Mouse (Mus musculus) limb, embryonic 14.5 days (tissue): Measurements from ENCODE around the gene Cav3. TPM values are rescaled to one million over a fixed set of nuclear protein-coding genes. Genes with fewer than 3 reads are reported as not detected.

Source experiments
- ATAC-seq: fragments of 200-750 bp; cut with Nextera tagmentation; 2 replicates; pipeline ENCODE4 v1.8.0; 2017; ENCODE audit warnings: low read depth, moderate number of reproducible peaks, moderate TSS enrichment; ENCODE audit not compliant: low FRiP score
- DNase-seq: peaks from one replicate; pipeline ENCODE4 v3.0.0-alpha.2; 2015; ENCODE audit warnings: low spot score
- H3K27ac ChIP-seq: fragments of 300-500 bp; sonication (generic); replicated peaks from 2 replicates; pipeline ENCODE4 v1.5.1; 2014; ENCODE audit warnings: low read depth, mild to moderate bottlenecking, low read length, moderate library complexity, mixed read lengths
- H3K27me3 ChIP-seq: fragments of 300-500 bp; sonication (generic); 2 replicates; pipeline ENCODE4 v1.6.1; 2014; ENCODE audit warnings: low read length, mixed read lengths; ENCODE audit not compliant: control insufficient read depth, insufficient read depth
- H3K36me3 ChIP-seq: fragments of 300-500 bp; sonication (generic); 2 replicates; pipeline ENCODE4 v1.6.1; 2014; ENCODE audit warnings: mild to moderate bottlenecking, low read length, moderate library complexity, mixed read lengths; ENCODE audit not compliant: control insufficient read depth, insufficient read depth
- H3K4me1 ChIP-seq: fragments of 300-500 bp; sonication (generic); 2 replicates; pipeline ENCODE4 v1.6.1; 2014; ENCODE audit warnings: antibody characterized with exemption, low read length, mixed read lengths; ENCODE audit not compliant: control insufficient read depth, insufficient read depth
- H3K4me2 ChIP-seq: fragments of 300-500 bp; sonication (generic); replicated peaks from 2 replicates; pipeline ENCODE4 v1.6.1; 2014; ENCODE audit warnings: low read depth, mild to moderate bottlenecking, low read length, moderate library complexity; ENCODE audit not compliant: severe bottlenecking
- H3K4me3 ChIP-seq: fragments of 300-500 bp; sonication (generic); replicated peaks from 2 replicates; pipeline ENCODE4 v1.5.1; 2014; ENCODE audit warnings: low read length
- H3K9ac ChIP-seq: fragments of 300-500 bp; sonication (generic); 2 replicates; pipeline ENCODE4 v1.6.1; 2014; ENCODE audit warnings: mild to moderate bottlenecking, low read depth, low read length, moderate library complexity; ENCODE audit not compliant: severe bottlenecking
- H3K9me3 ChIP-seq: fragments of 300-500 bp; sonication (generic); 2 replicates; pipeline ENCODE4 v1.6.1; 2016; ENCODE audit warnings: low read length; ENCODE audit not compliant: control insufficient read depth
- POLR2A ChIP-seq: fragments of 200-500 bp; IDR thresholded peaks from 2 replicates; pipeline ENCODE4 v1.8.0; 2012; ENCODE audit warnings: inconsistent platforms, mild to moderate bottlenecking, moderate library complexity, borderline replicate concordance; ENCODE audit not compliant: insufficient read depth, insufficient read length; ENCODE audit errors: extremely low read depth
- WGBS: fragments of 180-500 bp; shearing (Covaris S2); extraction: QIAGEN DNeasy Blood & Tissue Kit; methylation state at CpG from one replicate; pipeline ENCODE4 v1.1.7; 2014; 5-methylcytosine and 5-hydroxymethylcytosine counted together
- polyA plus RNA-seq, 2 experiments: library from polyadenylated mRNA; depleted of rRNA in 1 of 2; stranded (reverse) in 1 of 2; unstranded in 1 of 2; fragments of >200 nt; fragmentation: Nextera tagmentation in 1 of 2; extraction: Ambion mirVana in 1 of 2; gene quantifications; 2 replicates each; pipeline versions ENCODE4 v1.2.1 to v1.2.3; 2012 to 2014

Gene Cav3
- polyA plus RNA-seq (2012; rRNA removed), result 33.8 and 38.4 TPM in 2 replicates
- 15.4 and 22.5 TPM in 2 replicates for polyA plus RNA-seq (2014; fragmentation: Nextera tagmentation; extraction: Ambion mirVana)

GRCm38 (mm10) chr6:112459341-112459749, at the start of gene Cav3:
Gene Cav3 (plus strand): TSS chr6:112459505.
- H3K27me3 ChIP-seq, result no peaks in the 10 kb centered on the region
- no peak for TF ChIP-seq POLR2A
- DNase-seq, result peak; percentile 62
- ATAC-seq, result peak; percentile 87
- 37% methylated on average over 12 of the region's 12 CpGs for WGBS
- no peak within 1 kb of the TSS for H3K4me3 ChIP-seq
- H3K4me2 ChIP-seq, result peak within 1 kb of the TSS; percentile 30
- H3K9me3 ChIP-seq, result no peaks in the 10 kb centered on the region
- H3K4me1 ChIP-seq, result peaks cover 4% of the 10 kb centered on the region
- no peak within 1 kb of the TSS for H3K9ac ChIP-seq
- H3K27ac ChIP-seq, result no peak within 1 kb of the TSS; the same call in 1 of the 2 replicates
- H3K36me3 ChIP-seq, result no peaks in the 10 kb centered on the region

- no peak for TF ChIP-seq POLR2A
- Histone ChIP-seq H3K36me3 (no peaks in the 10 kb centered on the region), H3K27me3 (no peaks in the 10 kb centered on the region), H3K4me2 (no peak overlapping the region), H3K9me3 (no peaks in the 10 kb centered on the region), H3K9ac (no peak overlapping the region), H3K27ac (no peak overlapping the region), H3K4me3 (no peak overlapping the region), H3K4me1 (no peaks in the 10 kb centered on the region)
- no peak for DNase-seq
- WGBS, result 81% methylated on average over 9 of the region's 9 CpGs
- ATAC-seq, result no peak
These were observed 40.0 kb upstream of the Cav3 start for GRCm38 (mm10) chr6:112419333-112419732.

GRCm38 (mm10) chr6:112420883-112421282, 38.4 kb upstream of the Cav3 start:
- Histone ChIP-seq H3K36me3 (no peaks in the 10 kb centered on the region), H3K4me1 (no peaks in the 10 kb centered on the region), H3K9ac (no peak overlapping the region), H3K4me3 (no peak overlapping the region), H3K27ac (no peak overlapping the region), H3K4me2 (no peak overlapping the region), H3K9me3 (no peaks in the 10 kb centered on the region), H3K27me3 (no peaks in the 10 kb centered on the region)
- 89% methylated on average over 1 of the region's 1 CpGs for WGBS
- TF ChIP-seq POLR2A, result no peak
- no peak for DNase-seq
- ATAC-seq, result no peak

GRCm38 (mm10) chr6:112423746-112424501, 35.4 kb upstream of the Cav3 start:
- H3K9ac ChIP-seq, result no peak overlapping the region
- no peak overlapping the region for H3K4me3 ChIP-seq
- ATAC-seq, result no peak
- H3K36me3 ChIP-seq, result no peaks in the 10 kb centered on the region
- peak; percentile 21 for DNase-seq
- no peaks in the 10 kb centered on the region for H3K27me3 ChIP-seq
- no peak for TF ChIP-seq POLR2A
- no peak overlapping the region for H3K27ac ChIP-seq
- H3K4me2 ChIP-seq, result no peak overlapping the region
- 81% methylated on average over 8 of the region's 8 CpGs for WGBS
- H3K4me1 ChIP-seq, result no peaks in the 10 kb centered on the region
- H3K9me3 ChIP-seq, result no peaks in the 10 kb centered on the region

GRCm38 (mm10) chr6:112426018-112426732, 33.1 kb upstream of the Cav3 start:
- no peaks in the 10 kb centered on the region for H3K4me1 ChIP-seq
- ATAC-seq (no peak), DNase-seq (no peak)
- H3K9me3 ChIP-seq, result no peaks in the 10 kb centered on the region
- 70% methylated on average over 6 of the region's 6 CpGs for WGBS
- H3K36me3 ChIP-seq, result no peaks in the 10 kb centered on the region
- no peak overlapping the region for H3K4me3 ChIP-seq
- H3K4me2 ChIP-seq, result no peak overlapping the region
- no peak overlapping the region for H3K9ac ChIP-seq
- no peak for TF ChIP-seq POLR2A
- no peak overlapping the region for H3K27ac ChIP-seq
- H3K27me3 ChIP-seq, result no peaks in the 10 kb centered on the region
